Mouse (Mus musculus): ENCODE measurements around the gene Klhl2. TPM values are rescaled to one million over a fixed set of nuclear protein-coding genes. Genes with fewer than 3 reads are reported as not detected.

The Klhl2 gene
- polyA plus RNA-seq, 1 experiment from 2014 or later = 9.3 TPM

- H3K4me3 ChIP-seq (ENCODE audit: inconsistent target) = no peak overlapping the region
- H3K27ac ChIP-seq = no peak overlapping the region
- 97% methylated on average over 3 of the region's 3 CpGs for WGBS (ENCODE audit: missing documents)
- H3K36me3 ChIP-seq (ENCODE audit: inconsistent target) = no peaks in the 10 kb centered on the region
- H3K79me2 ChIP-seq (ENCODE audit: inconsistent target) = peaks cover 98% of the 10 kb centered on the region
Measured at GRCm38 (mm10) chr8:64843168-64843567, 6.6 kb downstream of the Klhl2 start.

DNA sequence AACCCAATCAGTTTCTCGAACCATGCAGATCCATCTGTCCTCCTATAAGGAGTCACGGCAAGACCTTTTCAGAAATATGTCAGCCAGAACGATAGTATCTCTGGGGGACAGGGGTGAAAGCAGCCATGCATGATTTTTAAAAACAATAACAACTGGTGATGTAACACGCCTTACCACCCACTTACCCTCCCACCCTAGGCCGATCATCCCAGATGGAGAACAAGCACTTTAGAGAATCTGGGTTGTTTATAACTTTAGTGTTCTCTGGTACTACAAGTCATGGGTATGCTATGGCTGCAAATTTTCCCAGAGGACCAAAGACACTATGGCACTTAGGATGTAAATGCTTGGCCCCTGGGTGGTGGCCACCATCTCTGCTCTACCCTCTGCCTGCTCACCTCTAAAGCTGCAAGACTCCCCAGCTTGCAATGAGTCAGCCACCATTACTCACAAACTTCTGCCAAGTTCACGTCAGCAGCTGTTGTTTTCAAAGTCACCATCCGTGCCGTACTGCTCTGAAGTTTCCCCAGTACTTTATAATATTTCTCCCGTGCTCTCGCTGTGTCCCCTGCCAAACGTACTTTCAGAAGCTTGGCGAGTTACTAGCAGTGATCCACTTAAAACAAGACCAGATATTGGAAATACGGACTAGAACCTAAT is 7.9 kb downstream of the Klhl2 start:
- Histone ChIP-seq H3K27ac (no peak overlapping the region), H3K36me3 (ENCODE audit: inconsistent target) (no peaks in the 10 kb centered on the region), H3K4me3 (ENCODE audit: inconsistent target) (no peak overlapping the region), H3K79me2 (ENCODE audit: inconsistent target) (peaks cover 100% of the 10 kb centered on the region)
- WGBS (ENCODE audit: missing documents) = 92% methylated on average over 13 of the region's 13 CpGs

GRCm38 (mm10) chr8:64839628-64840027 is 10.2 kb downstream of the Klhl2 start:
- Histone ChIP-seq H3K36me3 (ENCODE audit: inconsistent target) (no peaks in the 10 kb centered on the region), H3K79me2 (ENCODE audit: inconsistent target) (peaks cover 100% of the 10 kb centered on the region), H3K27ac (no peak overlapping the region), H3K4me3 (ENCODE audit: inconsistent target) (no peak overlapping the region)
- WGBS (ENCODE audit: missing documents) = 88% methylated on average over 5 of the region's 6 CpGs

- Histone ChIP-seq H3K4me3 (ENCODE audit: inconsistent target) (no peak overlapping the region), H3K79me2 (ENCODE audit: inconsistent target) (peaks cover 69% of the 10 kb centered on the region), H3K27ac (no peak overlapping the region), H3K36me3 (ENCODE audit: inconsistent target) (no peaks in the 10 kb centered on the region)
- 90% methylated on average over 6 of the region's 6 CpGs for WGBS (ENCODE audit: missing documents)
Measured at GRCm38 (mm10) chr8:64835475-64836122, 14.2 kb downstream of the Klhl2 start.

GRCm38 (mm10) chr8:64834071-64834877 is 15.5 kb downstream of the Klhl2 start:
- WGBS (ENCODE audit: missing documents) = 94% methylated on average over 27 of the region's 27 CpGs
- Histone ChIP-seq H3K4me3 (ENCODE audit: inconsistent target) (no peak overlapping the region), H3K27ac (no peak overlapping the region), H3K79me2 (ENCODE audit: inconsistent target) (peaks cover 56% of the 10 kb centered on the region), H3K36me3 (ENCODE audit: inconsistent target) (no peaks in the 10 kb centered on the region)

DNA sequence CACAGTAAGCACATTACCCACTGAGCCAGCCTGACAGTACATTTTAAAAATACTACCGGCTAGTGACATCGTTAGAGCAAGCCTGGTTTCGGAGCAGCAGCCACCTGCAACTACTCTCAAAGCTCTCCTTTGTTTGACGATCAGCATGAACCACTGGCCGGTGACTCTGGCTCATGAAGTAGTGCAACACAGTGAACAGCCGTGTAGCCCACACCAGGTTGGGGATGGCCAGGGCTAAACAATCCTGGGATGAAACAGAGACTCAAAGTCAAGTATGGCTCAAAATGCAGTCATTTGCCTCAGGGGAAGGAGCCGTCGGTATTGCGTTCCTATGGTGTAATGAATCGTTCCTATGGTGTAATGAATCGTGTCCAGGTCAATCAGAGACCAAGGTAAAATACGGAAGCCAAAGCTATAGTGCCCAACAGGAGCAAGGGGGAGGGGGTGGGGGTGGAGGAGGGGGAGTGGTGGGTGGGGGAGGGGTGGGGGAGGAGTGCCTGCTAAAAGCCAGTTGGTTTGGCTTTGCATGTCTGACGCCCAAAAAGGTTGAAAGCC is 17.2 kb downstream of the Klhl2 start:
- Histone ChIP-seq H3K27ac (no peak overlapping the region), H3K4me3 (ENCODE audit: inconsistent target) (no peak overlapping the region), H3K36me3 (ENCODE audit: inconsistent target) (no peaks in the 10 kb centered on the region), H3K79me2 (ENCODE audit: inconsistent target) (peaks cover 40% of the 10 kb centered on the region)
- WGBS (ENCODE audit: missing documents) = 95% methylated on average over 13 of the region's 13 CpGs

GRCm38 (mm10) chr8:64831656-64832055 is 18.2 kb downstream of the Klhl2 start:
- Histone ChIP-seq H3K79me2 (ENCODE audit: inconsistent target) (peaks cover 30% of the 10 kb centered on the region), H3K27ac (peak overlapping the region; percentile 35), H3K36me3 (ENCODE audit: inconsistent target) (no peaks in the 10 kb centered on the region), H3K4me3 (ENCODE audit: inconsistent target) (no peak overlapping the region)
- 40% methylated on average over 3 of the region's 3 CpGs for WGBS (ENCODE audit: missing documents)

DNA sequence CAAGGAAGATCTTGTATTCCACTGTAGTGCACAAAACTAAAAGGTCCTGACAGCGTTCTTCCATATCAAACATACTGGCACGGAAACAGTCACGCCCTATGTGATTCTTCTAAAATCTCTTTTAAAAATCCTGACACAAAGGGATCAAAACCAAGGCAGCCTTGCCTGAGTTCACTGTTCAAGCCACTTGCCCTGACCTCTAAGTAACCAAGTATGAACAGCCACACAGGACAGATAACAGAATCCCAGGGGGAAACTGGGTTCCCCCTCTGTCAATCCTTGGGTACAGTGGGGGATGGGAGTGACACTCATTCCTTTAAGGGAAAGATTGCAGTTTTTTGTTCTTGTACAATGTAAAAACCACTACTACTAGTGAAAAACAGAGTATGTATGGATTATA is 19.9 kb downstream of the Klhl2 start:
- Histone ChIP-seq H3K4me3 (ENCODE audit: inconsistent target) (no peak overlapping the region), H3K36me3 (ENCODE audit: inconsistent target) (no peaks in the 10 kb centered on the region), H3K27ac (no peak overlapping the region), H3K79me2 (ENCODE audit: inconsistent target) (peaks cover 13% of the 10 kb centered on the region; the same call in 1 of the 2 replicates)
- WGBS (ENCODE audit: missing documents) = 98% methylated on average over 3 of the region's 3 CpGs

DNA sequence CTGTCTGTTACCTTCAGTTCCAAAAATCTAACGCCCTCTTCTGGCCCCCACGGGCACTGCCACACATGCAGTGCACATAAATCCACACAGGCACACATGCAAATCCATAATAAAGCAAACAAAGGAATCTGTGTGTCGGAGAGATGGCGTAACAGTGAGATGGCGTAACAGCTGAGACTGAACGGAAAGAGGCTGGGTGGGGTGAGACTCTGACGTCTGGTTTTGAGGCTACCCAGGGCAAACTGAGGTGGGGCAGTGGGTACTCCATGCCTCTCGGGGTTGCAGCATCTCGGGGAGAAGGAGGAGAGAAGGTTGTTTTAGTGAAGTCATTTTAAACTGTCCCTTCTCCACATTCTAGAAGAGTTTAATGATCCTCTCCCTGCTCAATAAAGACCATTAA is 20.4 kb downstream of the Klhl2 start:
- H3K36me3 ChIP-seq (ENCODE audit: inconsistent target) = no peaks in the 10 kb centered on the region
- H3K79me2 ChIP-seq (ENCODE audit: inconsistent target) = peaks cover 7% of the 10 kb centered on the region; the same call in 1 of the 2 replicates
- no peak overlapping the region for H3K4me3 ChIP-seq (ENCODE audit: inconsistent target)
- no peak overlapping the region for H3K27ac ChIP-seq
- 60% methylated on average over 9 of the region's 9 CpGs for WGBS (ENCODE audit: missing documents)

GRCm38 (mm10) chr8:64828466-64828865 is 21.4 kb downstream of the Klhl2 start:
- Histone ChIP-seq H3K79me2 (ENCODE audit: inconsistent target) (no peaks in the 10 kb centered on the region), H3K36me3 (ENCODE audit: inconsistent target) (no peaks in the 10 kb centered on the region), H3K4me3 (ENCODE audit: inconsistent target) (no peak overlapping the region), H3K27ac (no peak overlapping the region)
- 59% methylated on average over 15 of the region's 15 CpGs for whole genome bisulfite sequencing (ENCODE audit: missing documents)

DNA sequence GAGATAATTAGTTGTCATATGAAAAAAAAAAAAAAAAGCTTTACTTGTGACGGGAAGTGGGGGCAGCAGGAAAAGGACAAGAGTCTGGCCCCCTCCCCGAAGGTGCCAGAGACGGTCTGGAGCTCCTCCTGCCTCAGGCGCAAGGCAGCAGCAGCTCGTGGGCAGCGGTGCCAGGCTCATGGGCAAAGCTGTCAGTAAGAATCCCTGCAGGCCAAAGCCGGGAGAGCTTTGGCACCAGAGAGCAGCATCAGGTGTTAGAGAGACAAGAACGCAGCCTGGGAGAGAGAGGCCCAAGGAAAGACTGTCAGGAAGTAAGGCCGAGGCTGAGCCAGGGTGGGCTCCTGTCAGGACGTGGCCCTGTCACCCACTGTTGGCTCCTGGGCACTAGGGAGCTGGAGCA is 22.5 kb downstream of the Klhl2 start:
- Histone ChIP-seq H3K79me2 (ENCODE audit: inconsistent target) (no peaks in the 10 kb centered on the region), H3K27ac (no peak overlapping the region), H3K36me3 (ENCODE audit: inconsistent target) (no peaks in the 10 kb centered on the region), H3K4me3 (ENCODE audit: inconsistent target) (no peak overlapping the region)
- 87% methylated on average over 10 of the region's 10 CpGs for WGBS (ENCODE audit: missing documents)

DNA sequence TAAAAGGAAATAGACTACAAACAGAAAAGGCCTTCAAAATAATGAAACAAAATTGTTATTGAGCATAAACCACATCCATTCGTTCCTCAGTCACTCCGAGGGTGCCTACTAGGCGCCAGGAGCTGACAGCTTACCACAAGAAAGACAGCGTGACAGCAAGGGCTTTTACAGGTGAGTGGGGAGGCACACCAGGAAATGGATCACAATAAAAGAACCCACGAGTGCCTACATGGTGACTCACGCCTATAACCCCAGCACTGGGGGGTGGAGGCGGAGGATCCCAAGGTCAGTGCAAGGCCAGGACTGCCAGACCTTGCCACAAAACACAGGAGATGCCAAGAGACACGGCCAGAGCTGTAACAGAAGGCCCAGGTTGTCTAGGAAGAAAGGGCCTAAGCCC is 23.4 kb downstream of the Klhl2 start:
- Histone ChIP-seq H3K79me2 (ENCODE audit: inconsistent target) (no peaks in the 10 kb centered on the region), H3K27ac (no peak overlapping the region), H3K36me3 (ENCODE audit: inconsistent target) (no peaks in the 10 kb centered on the region), H3K4me3 (ENCODE audit: inconsistent target) (no peak overlapping the region)
- WGBS (ENCODE audit: missing documents) = 68% methylated on average over 8 of the region's 8 CpGs

DNA sequence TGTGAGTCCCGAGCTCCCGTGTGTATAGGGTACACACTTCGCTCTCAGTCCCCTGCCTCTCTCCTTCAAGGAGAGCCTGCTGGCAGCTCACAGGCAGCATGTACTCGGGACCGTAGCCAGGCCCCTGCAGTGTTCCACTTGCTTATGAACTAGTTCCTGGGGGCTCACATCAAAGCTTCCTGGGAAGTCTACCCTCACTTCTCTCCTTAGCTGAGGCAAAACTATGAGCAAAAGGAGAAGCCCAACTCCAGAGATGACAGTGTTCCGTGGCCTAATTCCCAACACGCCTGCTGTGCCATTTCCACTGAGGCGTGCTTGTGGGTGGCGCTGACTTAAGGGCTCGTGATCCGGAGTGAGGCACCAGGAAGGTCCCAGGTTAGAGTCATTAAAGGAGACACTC is 25.9 kb downstream of the Klhl2 start:
- Histone ChIP-seq H3K4me3 (ENCODE audit: inconsistent target) (no peak overlapping the region), H3K79me2 (ENCODE audit: inconsistent target) (no peaks in the 10 kb centered on the region), H3K27ac (no peak overlapping the region), H3K36me3 (ENCODE audit: inconsistent target) (no peaks in the 10 kb centered on the region)
- whole genome bisulfite sequencing (ENCODE audit: missing documents) = 95% methylated on average over 11 of the region's 11 CpGs

GRCm38 (mm10) chr8:64820940-64821339 is 28.9 kb downstream of the Klhl2 start:
- no peak overlapping the region for H3K27ac ChIP-seq
- WGBS (ENCODE audit: missing documents) = 84% methylated on average over 4 of the region's 4 CpGs
- no peaks in the 10 kb centered on the region for H3K36me3 ChIP-seq (ENCODE audit: inconsistent target)

GRCm38 (mm10) chr8:64811790-64812189 is 38.0 kb downstream of the Klhl2 start:
- 98% methylated on average over 8 of the region's 9 CpGs for WGBS (ENCODE audit: missing documents)
- H3K27ac ChIP-seq = no peak overlapping the region
- H3K4me3 ChIP-seq (ENCODE audit: inconsistent target) = no peak overlapping the region
- no peaks in the 10 kb centered on the region for H3K36me3 ChIP-seq (ENCODE audit: inconsistent target)
- no peaks in the 10 kb centered on the region for H3K79me2 ChIP-seq (ENCODE audit: inconsistent target)

More at GRCm38 (mm10) chr8:64820940-64821339, 28.9 kb downstream of the Klhl2 start:
- Histone ChIP-seq H3K4me3 (ENCODE audit: inconsistent target) (no peak overlapping the region), H3K79me2 (ENCODE audit: inconsistent target) (no peaks in the 10 kb centered on the region)

All from macrophage (primary cell).